ENCODE assay signal across 18 mouse cellular contexts in genomic region chr13:56616386-56616785, GRCm38 (mm10). TPM values are rescaled to one million over a fixed set of nuclear protein-coding genes. Genes with fewer than 3 reads are reported as not detected.
DNase-seq lines count a peak whose midpoint lies in the region; ATAC-seq and TF ChIP-seq lines count a peak whose summit lies in the region.
"Had no signal": no experiment of that assay in that cellular context is flagged by ENCODE, and none has a peak within 500 bp of the region (broad histone marks: within the 10 kb centered on the region; RNA-seq: fewer than 3 reads in every experiment).

No protein-coding gene starts in this region.

- intact Hi-C loops in gastrocnemius, adult 2 months (cut with DNase I): no loop called here

- H3K4me2 ChIP-seq in liver, postnatal 0 days (ENCODE audit: low read depth, low read length): peak overlapping the region; percentile 33
- no peak overlapping the region for H3K4me2 ChIP-seq in liver, embryonic 11.5 days
- H3K4me2 ChIP-seq: embryonic facial prominence, embryonic 15.5 days; forebrain, embryonic 13.5 days; hindbrain, embryonic 15.5 days; limb, embryonic 12.5 days; midbrain, embryonic 11.5 days had no signal

- peaks cover 25% of the 10 kb centered on the region for H3K4me1 ChIP-seq in liver, postnatal 0 days (ENCODE audit: insufficient read depth)
- peaks cover 26% of the 10 kb centered on the region for H3K4me1 ChIP-seq in liver, embryonic 11.5 days (replicated peaks; ENCODE audit: control insufficient read depth, insufficient read depth, low read length)

- ATAC-seq in liver, postnatal 0 days: 0 out of 2 replicates have a peak, but pooled peaks have one; percentile 5
- ATAC-seq in liver, embryonic 11.5 days (replicated peaks; ENCODE audit: low FRiP score): no peak
- peak; percentile 16 for ATAC-seq in granulocyte monocyte progenitor cell, adult 5-6 weeks (replicated peaks; ENCODE audit: poor library complexity, severe bottlenecking)
- ATAC-seq: forebrain, embryonic 13.5 days had no signal

- no peaks in the 10 kb centered on the region for H3K36me3 ChIP-seq in liver, postnatal 0 days (replicated peaks; ENCODE audit: insufficient read depth, low read length)
- H3K36me3 ChIP-seq in liver, embryonic 11.5 days (ENCODE audit: control insufficient read depth, insufficient read depth, low read length): no peaks in the 10 kb centered on the region
- no peaks in the 10 kb centered on the region for H3K36me3 ChIP-seq in splenic B cell, adult 2 months (ENCODE audit: control insufficient read depth, insufficient read depth, low read length, poor library complexity, severe bottlenecking)
- H3K36me3 ChIP-seq: embryonic facial prominence, embryonic 15.5 days; hindbrain, embryonic 15.5 days had no signal

- no peak overlapping the region for H3K9ac ChIP-seq in liver, postnatal 0 days (replicated peaks)
- no peak overlapping the region for H3K9ac ChIP-seq in liver, embryonic 11.5 days (ENCODE audit: low read depth, low read length)
- H3K9ac ChIP-seq: embryonic facial prominence, embryonic 15.5 days; forebrain, embryonic 13.5 days; hindbrain, embryonic 15.5 days; limb, embryonic 12.5 days had no signal

- H3K27ac ChIP-seq in gastrocnemius, adult 2 months: no peak overlapping the region
- no peak overlapping the region for H3K27ac ChIP-seq in liver, postnatal 0 days (ENCODE audit: low read depth)
- H3K27ac ChIP-seq in liver, embryonic 11.5 days (ENCODE audit: low read depth, low read length): no peak overlapping the region
- H3K27ac ChIP-seq: forebrain, embryonic 13.5 days; hindbrain, embryonic 15.5 days; kidney, postnatal 0 days; limb, embryonic 12.5 days had no signal

- 14% methylated on average over 7 of the region's 7 CpGs for WGBS in liver, postnatal 0 days (ENCODE audit: insufficient replicate concordance)
- WGBS in liver, embryonic 11.5 days: 22% methylated on average over 7 of the region's 7 CpGs

- no peak for TF ChIP-seq EP300 in liver, postnatal 0 days (IDR thresholded peaks at IDR 0.05; ENCODE audit: low read depth)

- no peak for DNase-seq in gastrocnemius, adult 2 months
- no peak for DNase-seq in gastrocnemius, postnatal 25 days
- DNase-seq in liver, postnatal 0 days: no peak
- no peak for DNase-seq in liver, embryonic 11.5 days (ENCODE audit: low spot score)
- peak; percentile 26 for DNase-seq in splenic B cell, adult 2 months (ENCODE audit: low read depth, low spot score)
- no peak for DNase-seq in frontal cortex, postnatal 36 days (ENCODE audit: low spot score in 2 of 2)
- DNase-seq in gastrocnemius, postnatal 4 days (ENCODE audit: low spot score in 2 of 2): no peak
- DNase-seq: cerebellum, adult 11 months; gastrocnemius, postnatal 10 days; thymus, postnatal 14 days had no signal

- TF ChIP-seq CTCF in gastrocnemius, adult 2 months (IDR thresholded peaks at IDR 0.05): no peak
- no peak for TF ChIP-seq CTCF in liver, postnatal 0 days (IDR thresholded peaks at IDR 0.05; ENCODE audit: low read depth)

- H3K9me3 ChIP-seq in liver, postnatal 0 days (ENCODE audit: low read length): no peaks in the 10 kb centered on the region
- no peaks in the 10 kb centered on the region for H3K9me3 ChIP-seq in liver, embryonic 11.5 days (ENCODE audit: control insufficient read depth, low read length)
- H3K9me3 ChIP-seq: embryonic facial prominence, embryonic 15.5 days; forebrain, embryonic 13.5 days; hindbrain, embryonic 15.5 days; limb, embryonic 12.5 days had no signal

- H3K27me3 ChIP-seq in liver, postnatal 0 days (ENCODE audit: insufficient read depth, low read length): no peaks in the 10 kb centered on the region
- H3K27me3 ChIP-seq in liver, embryonic 11.5 days (replicated peaks; ENCODE audit: control insufficient read depth, insufficient read depth, low read length): no peaks in the 10 kb centered on the region; the same call in 1 of the 2 replicates
- H3K27me3 ChIP-seq in splenic B cell, adult 2 months (ENCODE audit: control insufficient read depth, insufficient read depth, low read length, poor library complexity, severe bottlenecking): no peaks in the 10 kb centered on the region
- H3K27me3 ChIP-seq: embryonic facial prominence, embryonic 15.5 days; hindbrain, embryonic 15.5 days; limb, embryonic 12.5 days; Patski had no signal

- peak overlapping the region; percentile 26; the same call in 1 of the 2 replicates for H3K4me3 ChIP-seq in gastrocnemius, adult 2 months
- no peak overlapping the region for H3K4me3 ChIP-seq in liver, postnatal 0 days (ENCODE audit: low read depth, low read length)
- no peak overlapping the region for H3K4me3 ChIP-seq in liver, embryonic 11.5 days (ENCODE audit: low read depth, low read length)
- H3K4me3 ChIP-seq: embryonic facial prominence, embryonic 15.5 days; forebrain, embryonic 13.5 days; hindbrain, embryonic 15.5 days; limb, embryonic 12.5 days had no signal

RNA-seq across cellular contexts. Expression of gene Tgfbi, which starts 7.1 kb away (rescaled TPM):
- 10 to 100 TPM; 13.0 to 24.8 TPM for total RNA-seq in gastrocnemius, adult 2 months (2021)
- total RNA-seq in gastrocnemius, postnatal 25 days (2021): 10 to 100 TPM; 19.2 to 20.5 TPM
- 24.9 and 26.8 TPM in 2 replicates for polyA plus RNA-seq in liver, postnatal 0 days (2015; fragmentation: Nextera tagmentation; extraction: Ambion mirVana)
- polyA plus RNA-seq in liver, embryonic 11.5 days (2014; fragmentation: Nextera tagmentation; extraction: Ambion mirVana): 27.6 and 28.2 TPM in 2 replicates
- total RNA-seq in granulocyte monocyte progenitor cell, adult 5-6 weeks (2014; fragmentation: Nextera tagmentation): 10.1 and 15.3 TPM in 2 replicates
- total RNA-seq in granulocyte monocyte progenitor cell, adult 5-6 weeks (2017): 15.6 and 21.7 TPM in 2 replicates
- 10 to 100 TPM; 75.9 to 99.2 TPM for total RNA-seq in gastrocnemius, postnatal 4 days (2021)
